Mouse (Mus musculus) thymus, adult 18-20 months (tissue): ENCODE results near the gene Ube2l6.

ENCODE experiments used
- DNase-seq, 2 experiments: peaks; one replicate each; pipeline ENCODE4 v3.0.0; 2022; ENCODE audit warnings: mixed read lengths in 2 of 2

Ube2l6 gene

DNA sequence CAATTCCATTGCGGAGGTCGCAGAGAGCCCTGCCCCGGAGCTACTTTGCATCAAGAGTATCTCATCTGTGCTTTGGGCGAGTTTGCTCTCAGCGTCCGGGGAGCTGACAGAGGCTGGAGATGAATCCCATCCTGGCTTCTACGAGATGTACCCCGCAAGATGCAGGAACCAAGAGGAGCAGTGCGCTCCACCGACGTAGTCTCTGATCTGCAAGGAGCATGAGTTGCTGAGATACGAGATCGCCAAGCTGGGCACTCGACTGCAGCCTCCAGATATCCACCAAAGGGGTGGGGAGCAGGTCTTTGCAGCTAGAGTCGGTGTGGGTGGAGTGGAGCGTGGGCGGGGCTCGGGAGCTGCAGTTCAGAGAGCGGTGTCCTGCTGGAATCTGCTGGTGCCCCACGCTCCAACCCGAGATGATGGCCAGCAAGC is at the start of gene Ube2l6:
TSS of gene Ube2l6 (plus strand) at position 336 of the 429 bp plus-strand sequence.
- peak; percentile 20 to 26 for DNase-seq

DNA sequence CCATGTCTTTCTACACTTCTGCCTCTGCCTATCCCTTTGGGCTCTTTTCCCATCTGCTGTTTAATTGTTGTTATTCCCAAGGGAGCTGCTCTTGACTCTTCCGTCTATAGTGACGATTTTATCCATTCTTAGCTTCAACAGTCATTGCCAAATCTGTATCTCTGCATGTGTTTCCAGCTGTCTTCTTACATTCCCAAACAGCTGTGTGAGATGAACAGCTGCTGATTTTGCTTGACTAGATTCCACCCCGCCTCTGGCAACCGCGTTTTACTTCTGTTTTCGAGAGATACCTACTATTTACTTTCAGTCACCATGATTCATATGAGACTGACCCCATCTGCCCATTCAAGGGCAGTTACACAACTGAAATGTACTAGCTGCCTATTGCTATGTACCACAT is 48.5 kb upstream of the Ube2l6 start:
- DNase-seq, result no peak

DNA sequence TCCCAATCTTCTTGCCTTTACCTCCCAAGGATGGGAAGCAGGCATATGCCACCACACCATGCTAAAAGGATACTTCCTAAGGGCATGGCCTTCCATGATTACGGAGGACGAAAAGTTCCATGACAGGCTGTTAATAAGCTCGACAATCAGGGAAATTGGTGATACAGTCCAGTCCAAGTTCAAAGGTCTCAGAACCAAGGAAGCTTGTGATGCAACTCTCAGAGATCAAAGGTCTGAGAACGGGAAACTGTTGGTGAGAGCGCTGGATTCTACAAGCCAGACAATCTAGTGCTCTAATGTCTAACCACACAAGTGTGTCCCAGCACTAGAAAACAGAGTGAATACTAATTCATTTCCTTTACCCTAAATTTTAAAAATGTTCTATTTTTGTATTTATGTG is 42.4 kb upstream of the Ube2l6 start:
- no peak for DNase-seq

DNA sequence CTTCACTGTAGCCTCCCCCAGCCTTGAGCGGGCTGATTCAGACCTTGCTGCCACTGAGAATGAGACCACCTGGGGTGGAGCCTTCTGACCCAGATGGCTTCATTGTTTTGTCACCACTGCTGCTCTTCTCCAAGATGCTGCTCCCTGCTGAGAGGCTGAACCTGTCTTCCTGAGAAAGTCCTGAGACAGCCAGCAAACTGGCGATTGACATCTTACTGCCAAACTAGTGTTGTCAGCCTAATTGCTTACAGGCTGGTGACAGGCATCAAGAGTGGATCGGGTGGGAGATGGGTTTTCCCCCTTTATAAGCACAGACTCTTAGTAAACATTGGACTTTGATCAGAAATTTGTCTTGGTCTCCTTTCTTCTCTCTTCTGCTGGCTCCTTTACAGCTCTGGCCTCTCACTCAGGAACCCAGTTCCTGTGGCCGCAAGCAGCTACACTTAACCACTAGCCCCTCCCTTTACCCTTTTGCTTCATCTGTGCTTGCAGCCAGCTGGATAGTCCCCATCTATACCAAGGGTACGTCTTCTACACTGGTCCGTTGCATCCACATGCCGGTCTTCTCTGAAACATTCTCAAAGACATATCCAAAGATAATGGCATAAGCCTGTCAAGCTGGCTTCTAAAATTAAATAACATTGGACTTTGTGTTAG is 41.5 kb upstream of the Ube2l6 start:
- no peak for DNase-seq

DNA sequence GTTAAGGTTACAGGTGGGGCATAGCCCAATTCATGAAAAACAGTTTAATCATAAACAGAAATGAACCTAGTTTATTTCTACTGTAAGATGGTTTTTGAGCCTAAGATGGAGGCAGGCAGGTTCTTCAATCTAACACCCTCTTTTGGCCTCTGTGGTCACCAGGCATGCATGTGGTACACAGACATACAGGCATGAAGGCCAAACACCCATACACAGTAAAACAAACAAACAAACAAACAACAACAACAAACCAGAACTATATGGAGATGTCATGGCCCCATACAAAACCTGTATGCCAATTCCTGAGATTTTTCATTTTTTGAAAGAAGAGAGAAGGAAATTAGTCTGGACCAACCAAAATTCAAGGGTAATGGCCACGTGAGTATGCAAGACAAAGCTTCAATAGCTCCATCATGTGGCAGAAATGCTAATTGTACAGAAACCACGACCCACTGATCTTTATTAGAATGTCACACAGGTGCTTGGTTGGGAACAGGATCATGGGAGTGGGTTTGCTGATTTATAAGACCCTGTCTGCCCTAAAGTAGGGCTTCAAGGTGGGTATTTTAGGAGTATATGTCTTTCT is 40.0 kb upstream of the Ube2l6 start:
- DNase-seq, result no peak

DNA sequence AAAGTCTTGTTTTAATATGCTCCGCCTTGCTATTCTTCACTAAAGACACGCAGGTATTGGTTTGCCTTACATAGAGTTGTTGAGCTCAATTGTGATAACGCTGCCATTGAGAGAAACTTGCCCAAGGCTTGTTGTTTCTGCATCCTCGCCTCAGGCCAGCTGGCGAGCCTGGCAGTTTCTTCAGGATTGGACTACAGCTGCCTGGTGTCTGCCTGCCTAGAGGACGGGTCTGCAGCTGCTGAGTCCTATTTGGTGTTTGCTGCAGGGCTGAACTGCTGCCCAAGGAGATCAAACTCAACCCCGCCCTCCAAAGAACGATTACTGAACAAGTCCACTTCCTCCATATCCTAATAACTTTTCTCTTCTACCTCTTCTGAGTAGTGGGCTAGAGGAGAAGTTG is 37.9 kb upstream of the Ube2l6 start:
- DNase-seq, result no peak

DNA sequence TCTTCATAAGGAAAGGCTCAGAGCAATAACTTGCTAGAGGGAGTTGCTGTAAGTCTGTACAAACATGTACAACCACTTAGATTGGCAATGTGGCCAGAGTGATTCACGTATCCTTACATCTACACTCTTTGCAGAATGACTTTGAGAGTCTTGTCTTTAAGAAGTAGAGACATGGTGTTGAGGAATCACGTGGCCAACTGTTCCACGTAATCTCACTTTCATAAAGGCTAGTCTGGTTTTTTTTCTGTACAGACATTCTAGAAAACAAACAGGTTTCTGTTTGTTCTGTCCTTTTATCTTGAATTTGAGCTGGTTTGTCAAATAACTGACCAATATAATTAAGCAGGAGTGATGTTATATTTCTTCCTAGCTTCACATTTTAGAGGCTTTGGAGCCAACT is 37.3 kb upstream of the Ube2l6 start:
- no peak for DNase-seq

DNA sequence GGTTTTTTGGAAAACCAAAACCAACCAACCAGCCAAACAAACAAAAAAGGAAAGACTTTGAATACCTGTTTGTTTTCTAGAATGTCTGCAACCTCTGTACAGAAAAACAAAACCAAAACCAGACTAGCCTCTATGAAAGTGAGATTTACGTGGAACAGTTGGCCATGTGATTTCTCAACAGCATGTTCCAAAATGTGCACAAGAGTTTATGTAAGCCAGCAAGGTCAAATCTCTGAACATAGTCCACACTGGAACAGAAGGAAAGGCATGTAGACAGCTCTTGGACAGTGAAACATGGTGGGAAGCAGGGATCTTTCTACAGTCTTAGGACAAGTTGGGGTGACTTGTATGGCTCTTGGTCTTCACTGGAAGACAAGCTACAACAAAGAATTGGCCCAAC is 36.8 kb upstream of the Ube2l6 start:
- DNase-seq, result no peak

DNA sequence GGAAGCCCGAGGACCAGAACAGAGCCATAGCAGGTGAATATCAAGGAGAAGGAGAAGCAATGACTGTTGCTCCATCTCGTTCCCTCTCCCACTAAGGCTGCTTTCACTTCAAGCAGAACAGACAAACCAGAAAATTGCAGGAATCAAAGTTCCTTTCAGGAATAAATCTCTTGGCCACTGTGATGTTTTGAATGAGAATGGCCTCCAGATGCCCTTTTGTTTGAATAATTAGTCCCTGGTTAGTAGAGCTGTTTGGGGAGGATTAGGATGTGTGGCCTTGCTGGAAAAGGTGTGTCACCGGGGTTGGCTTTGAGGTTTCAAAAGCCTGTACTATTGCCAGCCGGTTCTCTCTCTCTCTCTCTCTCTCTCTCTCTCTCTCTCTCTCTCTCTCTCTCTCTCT is 36.3 kb upstream of the Ube2l6 start:
- DNase-seq, result no peak

DNA sequence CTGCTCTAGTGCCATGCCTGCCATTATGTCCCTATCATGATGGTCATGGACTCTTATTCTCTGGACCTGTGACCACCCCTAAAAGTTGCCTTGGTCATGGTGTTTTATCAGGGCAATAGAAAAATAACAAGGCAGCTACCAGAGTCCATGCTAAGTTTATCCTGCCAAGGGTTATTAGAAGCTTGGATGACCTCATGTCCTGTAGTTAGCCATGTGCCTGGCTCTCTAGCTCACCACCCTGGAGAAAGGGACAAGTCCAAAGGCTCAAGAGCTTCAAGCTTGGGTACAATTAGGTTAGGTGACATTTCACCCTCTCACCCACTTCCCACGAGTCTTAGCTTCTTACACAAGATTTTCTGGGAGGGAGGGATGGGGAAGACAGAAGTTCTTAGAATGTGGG is 35.8 kb upstream of the Ube2l6 start:
- no peak for DNase-seq

DNA sequence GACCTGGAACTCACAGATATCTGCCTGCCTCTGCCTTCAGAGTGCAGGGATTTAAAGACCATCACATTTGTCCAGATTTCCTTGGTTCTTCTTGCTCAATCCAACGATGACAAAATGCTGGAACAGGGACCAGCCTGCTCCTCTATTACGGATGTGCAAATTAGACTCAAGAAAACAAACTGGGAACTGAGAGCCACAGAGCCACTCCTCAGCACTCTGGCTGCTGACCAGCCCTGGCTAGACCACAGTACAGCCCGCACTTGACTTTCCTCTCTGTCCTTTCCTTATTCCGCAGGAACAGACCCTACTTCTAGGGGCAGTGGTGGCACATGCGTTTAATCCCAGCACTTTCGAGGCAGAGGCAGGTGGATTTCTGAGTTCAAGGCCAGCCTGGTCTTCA is 28.1 kb upstream of the Ube2l6 start:
- DNase-seq, result no peak

DNA sequence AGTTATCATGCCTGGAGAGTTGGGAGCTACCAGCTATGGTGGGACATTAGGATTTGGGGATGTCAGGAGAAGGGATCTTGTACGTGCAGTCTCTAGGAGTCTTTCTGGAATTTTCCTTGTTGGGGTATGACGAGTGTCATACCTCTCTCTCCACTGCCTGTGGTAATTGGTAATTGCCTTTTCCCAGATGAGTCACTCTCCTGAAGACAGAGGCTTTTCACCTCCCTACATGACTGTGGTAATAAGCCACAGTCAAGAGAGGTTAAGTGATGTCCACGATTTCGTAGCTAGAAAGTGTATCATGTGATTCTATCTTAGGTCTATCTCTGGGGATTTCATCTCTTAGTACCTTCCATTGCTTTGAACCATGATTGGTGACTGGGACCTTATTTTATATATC is 26.2 kb upstream of the Ube2l6 start:
- no peak for DNase-seq

DNA sequence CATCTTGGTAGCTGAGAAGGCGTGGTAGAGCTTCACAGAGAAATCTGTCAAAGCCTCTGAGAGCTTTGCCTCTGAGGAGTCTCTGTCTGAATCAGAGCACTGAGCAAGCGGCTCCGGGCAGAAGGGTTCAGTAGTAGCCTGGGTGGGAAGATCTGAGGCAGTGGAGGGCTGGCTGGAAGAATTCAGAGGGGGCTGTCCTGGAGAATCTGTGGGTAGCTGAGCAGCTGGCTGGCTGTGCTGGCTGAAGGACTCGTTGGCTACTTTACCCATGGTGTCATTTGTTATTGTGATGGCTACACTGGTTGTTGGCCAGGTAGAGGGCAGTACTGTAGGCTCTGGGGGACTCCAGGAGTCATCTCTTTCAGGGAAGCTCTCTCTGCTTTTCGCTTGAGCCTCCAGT is 25.4 kb upstream of the Ube2l6 start:
- DNase-seq, result no peak

DNA sequence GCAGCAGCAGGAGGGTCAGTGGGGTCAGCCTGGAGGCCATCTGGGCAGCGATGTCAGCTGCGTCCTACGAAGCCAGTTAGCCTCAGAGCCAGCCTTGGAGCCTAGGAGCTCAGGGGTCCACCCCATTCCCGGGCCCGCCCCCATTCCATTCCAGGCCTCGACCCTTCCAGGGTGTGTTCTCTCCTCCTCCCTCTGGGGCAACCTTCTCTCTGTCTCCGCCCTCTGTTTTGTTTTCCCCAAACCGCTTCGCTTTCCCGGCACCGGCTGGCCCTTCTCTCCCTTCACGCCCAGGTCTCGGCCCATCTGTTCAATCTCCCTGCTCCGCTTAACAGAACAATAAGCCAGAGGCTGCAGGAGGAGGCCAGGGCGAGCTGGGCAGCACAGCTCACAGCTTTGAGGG is 23.9 kb upstream of the Ube2l6 start:
- DNase-seq, result peak; percentile 11 to 13

DNA sequence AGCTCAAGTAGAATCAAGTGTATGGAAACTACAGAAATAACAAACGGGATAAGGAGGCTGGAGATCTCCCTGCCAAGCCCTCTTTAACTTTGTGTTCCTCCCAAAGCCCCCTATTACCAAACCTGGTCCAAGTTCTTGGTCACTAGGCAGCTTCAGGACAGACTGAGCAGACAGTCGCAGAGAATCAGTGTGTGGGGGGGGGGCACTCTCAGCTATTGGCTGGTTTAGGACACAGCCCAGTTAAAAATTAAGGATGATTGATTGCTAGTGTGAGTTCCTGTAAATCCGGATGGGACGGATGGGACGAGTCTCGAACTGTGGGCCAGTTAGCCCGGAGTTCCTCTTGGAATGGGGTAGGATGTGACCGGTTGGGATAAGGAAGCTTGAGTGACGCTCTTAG is 23.4 kb upstream of the Ube2l6 start, which contains the start of gene Serping1:
TSS of gene Serping1 (minus strand) at position 204 of the 400 bp plus-strand sequence.
- no peak for DNase-seq

DNA sequence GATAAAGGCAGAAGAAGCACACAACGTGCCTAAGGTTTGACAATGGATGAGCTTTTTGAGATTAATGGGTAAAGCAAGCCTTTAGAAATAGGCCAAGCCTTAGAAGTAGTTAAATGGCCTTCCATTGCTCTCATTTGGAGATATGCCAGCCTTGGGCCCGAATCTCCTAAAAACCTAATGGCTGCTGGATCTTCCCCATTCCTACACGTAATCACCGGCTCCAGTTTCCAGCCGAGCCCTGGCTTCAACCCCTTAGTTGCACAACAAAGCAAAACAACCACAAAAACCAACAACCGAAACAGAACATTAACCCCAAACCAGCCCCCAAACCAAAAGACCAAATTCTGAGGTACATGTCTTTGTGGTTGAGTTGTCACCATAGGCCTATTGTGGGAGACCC is 23.0 kb upstream of the Ube2l6 start:
- DNase-seq, result no peak

DNA sequence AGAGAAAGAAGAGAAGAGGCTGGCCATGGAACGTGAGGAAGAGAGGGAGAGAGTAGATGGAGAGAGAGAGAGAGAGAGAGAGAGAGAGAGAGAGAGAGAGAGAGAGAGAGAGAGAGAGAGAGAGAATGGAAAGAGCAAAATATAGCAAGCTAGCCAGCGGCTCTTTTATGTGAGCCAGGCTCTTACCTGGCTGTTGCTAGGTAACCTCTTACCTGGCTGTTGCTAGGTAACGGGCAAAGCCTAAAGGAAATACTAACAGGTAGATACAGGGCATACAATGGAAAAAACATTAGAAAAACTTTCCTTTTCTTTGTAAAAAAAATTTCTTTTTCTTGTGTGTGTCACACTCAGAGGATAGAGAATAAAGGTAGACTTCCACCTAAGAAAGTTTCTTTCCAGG is 20.9 kb upstream of the Ube2l6 start:
- no peak for DNase-seq

DNA sequence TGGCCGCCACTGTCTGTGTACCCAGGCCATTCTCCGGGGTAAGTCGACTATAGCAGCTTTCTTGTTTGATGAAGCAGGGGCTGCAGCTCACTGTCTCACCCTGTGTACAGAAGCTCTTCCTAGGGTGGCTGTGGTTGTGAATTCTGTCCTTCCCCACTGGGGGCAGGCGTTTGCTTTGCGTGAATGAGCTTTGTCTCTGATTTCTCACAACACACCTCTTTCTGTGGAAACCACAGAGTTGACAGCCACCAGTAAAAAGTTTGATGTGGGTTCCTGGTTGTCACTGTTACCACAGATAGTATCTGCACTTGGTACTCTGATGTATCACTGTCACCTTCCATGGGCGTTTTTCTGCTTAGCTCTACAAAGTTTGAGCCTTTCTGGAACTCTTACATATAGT is 19.4 kb upstream of the Ube2l6 start:
- DNase-seq, result peak in 1 of 2 experiments; percentile 46

DNA sequence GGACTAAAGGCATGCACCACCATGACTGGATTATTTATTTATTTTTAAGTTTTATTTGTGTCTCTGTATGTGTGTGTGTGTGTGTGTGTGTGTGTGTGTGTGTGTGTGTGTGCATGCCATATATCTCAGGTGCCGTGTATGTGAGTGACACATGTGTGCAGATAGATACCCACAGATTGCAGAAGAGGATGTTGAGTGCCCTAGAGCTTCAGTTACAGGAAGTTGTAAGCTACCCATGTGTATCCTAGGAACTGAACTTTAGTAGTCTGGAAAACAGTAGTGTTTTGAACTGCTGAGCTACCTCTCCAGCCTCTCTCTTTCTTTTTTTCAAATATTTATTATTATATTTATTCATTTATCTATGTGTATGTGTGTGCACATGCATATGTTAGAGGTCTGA is 15.3 kb upstream of the Ube2l6 start:
- no peak for DNase-seq

DNA sequence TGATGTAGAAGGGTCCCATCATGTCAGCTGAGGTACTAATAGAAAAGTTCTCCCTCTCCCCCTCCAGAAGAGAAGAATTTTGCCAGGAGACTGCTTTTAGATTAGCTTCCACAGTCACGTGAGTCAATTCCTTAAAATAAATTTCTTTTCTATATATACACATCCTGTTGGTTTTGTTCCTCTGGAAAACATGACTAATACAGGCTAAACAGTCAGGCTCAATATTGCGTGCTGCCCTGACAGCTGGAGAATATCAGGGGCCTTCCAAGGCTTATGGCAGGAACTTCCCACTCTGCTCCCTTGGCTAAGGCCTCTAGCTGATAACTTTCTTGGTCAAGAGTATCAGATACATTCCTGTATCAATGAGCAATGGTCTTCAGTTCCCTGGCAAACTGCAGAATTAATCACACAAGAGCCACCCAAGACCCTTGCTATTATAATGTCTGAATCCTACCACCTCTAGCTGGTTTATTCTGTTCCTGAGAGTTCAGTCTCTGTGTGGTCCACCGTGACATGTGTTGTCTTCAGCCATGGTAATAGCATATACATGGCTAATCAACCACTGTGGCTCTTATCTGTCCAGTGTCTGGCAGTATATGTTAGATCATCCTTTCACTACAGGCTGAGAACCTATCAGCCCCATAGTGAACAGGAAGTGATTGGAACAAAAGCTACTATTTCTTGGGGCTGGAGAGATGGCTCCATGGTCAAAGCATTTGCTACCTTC is 14.6 kb upstream of the Ube2l6 start:
- DNase-seq, result no peak

DNA sequence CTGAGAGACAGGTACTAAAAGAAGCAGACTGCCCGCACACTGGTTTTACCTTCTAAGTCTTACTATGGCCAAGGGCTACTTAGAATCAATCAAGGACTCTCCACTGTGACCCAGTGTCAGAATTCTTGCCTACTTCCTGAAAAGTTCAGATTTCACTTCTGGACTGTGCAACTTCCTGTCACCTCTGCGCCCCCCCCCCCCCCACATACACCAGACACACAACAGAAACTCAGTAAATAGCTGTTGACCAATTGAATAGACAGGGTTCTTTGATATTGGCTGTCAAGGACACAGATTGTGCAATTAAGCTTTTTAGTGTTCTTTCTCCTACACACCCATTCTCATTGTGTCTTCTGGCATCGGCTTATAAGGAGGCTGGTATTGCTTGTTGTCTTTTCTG is 10.3 kb upstream of the Ube2l6 start:
- no peak for DNase-seq

DNA sequence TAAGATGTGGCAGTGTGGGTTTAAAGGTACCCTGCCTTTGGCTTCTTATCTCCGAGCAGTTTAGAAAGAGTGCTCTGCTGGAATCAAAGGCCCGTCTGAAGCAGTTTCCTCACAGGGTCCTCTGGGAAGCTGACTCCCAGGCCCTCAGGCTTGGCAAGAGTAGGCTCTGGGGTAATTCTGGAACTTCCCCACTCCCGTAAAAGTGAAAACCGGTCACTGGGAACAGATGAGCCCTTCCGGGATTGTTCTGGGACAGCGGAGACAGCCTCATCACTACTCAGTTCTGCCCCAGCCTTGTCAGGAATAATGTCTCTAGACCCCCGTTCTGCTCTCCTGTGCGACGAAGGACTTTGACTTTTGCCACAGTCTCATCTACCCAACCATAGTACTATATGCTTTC is 8.2 kb upstream of the Ube2l6 start:
- no peak for DNase-seq

DNA sequence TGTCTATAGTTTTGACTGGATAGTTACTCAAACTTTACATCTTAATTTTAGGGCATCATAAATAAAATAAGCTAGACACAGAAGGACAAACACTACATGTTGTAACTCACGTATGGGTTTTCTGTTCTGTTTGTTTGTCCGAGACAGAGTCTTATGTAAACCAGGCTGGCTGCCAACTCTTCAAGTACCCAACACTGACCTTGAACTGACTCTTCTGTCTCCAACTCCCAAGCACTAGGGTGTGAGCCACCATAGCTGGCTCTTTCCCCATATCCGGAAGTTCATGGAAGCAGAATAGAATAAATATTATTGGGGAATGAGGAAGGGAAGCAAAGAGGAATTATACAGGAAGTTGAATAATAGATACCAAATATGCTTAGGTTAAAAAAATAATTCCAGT is 6.1 kb upstream of the Ube2l6 start:
- no peak for DNase-seq

DNA sequence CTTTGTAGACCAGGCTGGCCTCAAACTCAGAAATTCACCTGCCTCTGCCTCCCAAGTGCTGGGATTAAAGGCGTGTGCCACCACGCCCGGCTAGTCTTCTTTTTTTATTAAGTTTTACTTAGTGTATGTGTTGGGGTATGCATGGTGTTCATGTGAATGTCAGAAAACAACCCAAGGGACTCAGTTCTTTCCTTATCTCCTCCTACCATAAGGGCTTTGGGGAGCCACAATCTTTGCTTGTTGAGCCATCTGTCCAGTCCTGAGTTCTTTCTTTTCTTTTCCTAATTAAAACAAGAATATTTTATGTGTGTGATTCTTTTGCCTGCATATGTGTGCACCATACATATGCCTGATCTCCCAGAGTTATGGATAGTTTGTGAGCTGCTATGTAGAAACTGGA is 5.5 kb upstream of the Ube2l6 start:
- no peak for DNase-seq
